Mouse (Mus musculus) hindbrain, postnatal 0 days (tissue): ENCODE measurements around the gene Clybl. TPM values are rescaled to one million over a fixed set of nuclear protein-coding genes. Genes with fewer than 3 reads are reported as not detected.

Experiments
- ATAC-seq: fragments of 200-750 bp; cut with Nextera tagmentation; 2 replicates; pipeline ENCODE4 v1.8.0; 2017; ENCODE audit warnings: mild to moderate bottlenecking, moderate TSS enrichment, moderate library complexity
- DNase-seq: peaks from one replicate; pipeline ENCODE4 v3.0.0-alpha.2; 2015; ENCODE audit warnings: low spot score
- H3K27ac ChIP-seq: fragments of 300-500 bp; sonication (generic); 2 replicates; pipeline ENCODE4 v1.5.1; 2014; ENCODE audit warnings: mild to moderate bottlenecking
- H3K27me3 ChIP-seq: fragments of 300-500 bp; sonication (generic); 2 replicates; pipeline ENCODE4 v1.6.1; 2014; ENCODE audit warnings: low read length, mixed read lengths; ENCODE audit not compliant: insufficient read depth
- H3K36me3 ChIP-seq: fragments of 300-500 bp; sonication (generic); 2 replicates; pipeline ENCODE4 v1.6.1; 2014; ENCODE audit warnings: low read length, mixed read lengths; ENCODE audit not compliant: insufficient read depth
- H3K4me1 ChIP-seq: fragments of 300-500 bp; sonication (generic); 2 replicates; pipeline ENCODE4 v1.6.1; 2014; ENCODE audit warnings: antibody characterized with exemption, low read length, mixed read lengths; ENCODE audit not compliant: insufficient read depth
- H3K4me2 ChIP-seq: fragments of 300-500 bp; sonication (generic); 2 replicates; pipeline ENCODE4 v1.6.1; 2014; ENCODE audit warnings: low read depth, mild to moderate bottlenecking, low read length, moderate library complexity, mixed read lengths
- H3K4me3 ChIP-seq: fragments of 300-500 bp; sonication (generic); 2 replicates; pipeline ENCODE4 v1.5.1; 2014; ENCODE audit warnings: low read length
- H3K9ac ChIP-seq: fragments of 300-500 bp; sonication (generic); replicated peaks from 2 replicates; pipeline ENCODE4 v1.6.1; 2014; ENCODE audit warnings: mild to moderate bottlenecking, low read length, moderate library complexity, mixed read lengths
- H3K9me3 ChIP-seq: fragments of 300-500 bp; sonication (generic); 2 replicates; pipeline ENCODE4 v1.6.1; 2016; ENCODE audit warnings: low read length, mixed read lengths
- CTCF ChIP-seq: IDR thresholded peaks from 2 replicates; pipeline ENCODE4 v1.5.1; 2016; ENCODE audit warnings: antibody characterized with exemption, control low read depth, low read depth
- WGBS: fragments of 180-500 bp; shearing (Covaris S2); extraction: QIAGEN DNeasy Blood & Tissue Kit; methylation state at CpG from one replicate; pipeline ENCODE4 v1.1.7; 2014; 5-methylcytosine and 5-hydroxymethylcytosine counted together
- polyA plus RNA-seq: library from polyadenylated mRNA; unstranded; fragments of >200 nt; fragmentation: Nextera tagmentation; extraction: Ambion mirVana; gene quantifications from 2 replicates; pipeline ENCODE4 v1.2.1, GENCODE M21; 2015
- total RNA-seq: library from RNA; depleted of rRNA; stranded (reverse); fragments of >200 nt; gene quantifications from 2 replicates; pipeline ENCODE4 v1.2.3, GENCODE M21; 2014

Clybl gene
- total and polyA plus RNA-seq, 2 experiments from 2014 or later, result 13.3 to 26.7 TPM

DNA sequence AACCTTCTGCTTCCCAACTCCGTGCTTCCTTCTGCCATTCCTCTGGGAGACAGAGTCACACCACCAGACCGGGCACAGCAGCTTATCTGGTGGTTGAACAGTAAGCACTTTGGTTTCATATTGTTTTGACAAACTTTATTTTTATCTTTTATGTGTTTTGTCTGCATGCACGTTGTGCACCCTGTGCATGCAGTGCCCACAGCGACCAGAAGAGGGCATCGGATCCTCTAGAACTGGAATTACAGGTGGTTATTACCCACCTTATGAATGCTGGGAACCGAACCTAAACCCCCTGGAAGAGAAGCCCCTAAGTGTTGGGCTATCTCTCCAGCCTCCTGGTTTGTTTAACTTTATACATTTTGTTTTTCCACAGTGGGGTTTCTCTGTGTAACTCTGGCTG is 130.9 kb downstream of the Clybl start:
- Histone ChIP-seq H3K27me3 (no peaks in the 10 kb centered on the region), H3K36me3 (no peaks in the 10 kb centered on the region), H3K27ac (no peak overlapping the region), H3K9ac (no peak overlapping the region), H3K4me1 (no peaks in the 10 kb centered on the region), H3K4me2 (no peak overlapping the region), H3K9me3 (no peaks in the 10 kb centered on the region; the same call in 1 of the 2 replicates), H3K4me3 (no peak overlapping the region)
- 97% methylated on average over 6 of the region's 6 CpGs for WGBS
- ATAC-seq (no peak), DNase-seq (no peak)
- peak; percentile 35; the same call in 1 of the 2 replicates for TF ChIP-seq CTCF

DNA sequence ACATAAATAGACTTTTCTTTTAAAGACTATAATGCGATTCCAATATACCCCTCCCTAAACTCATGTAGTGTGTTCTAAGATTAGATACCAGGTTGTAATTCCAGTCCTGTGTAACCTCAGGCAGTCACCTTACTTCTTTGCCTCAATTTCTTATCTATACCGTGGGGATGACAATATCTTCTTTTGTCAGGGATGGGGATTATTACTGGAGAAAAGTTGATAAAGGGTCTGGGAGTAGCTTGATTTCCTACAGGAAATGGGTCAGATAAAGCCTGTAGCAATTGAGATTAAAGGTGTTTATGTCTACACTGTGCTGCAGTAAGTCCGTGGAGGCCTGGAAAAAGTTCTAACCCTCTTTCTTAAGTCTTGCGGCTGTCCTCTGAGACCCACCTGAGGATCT is 131.8 kb downstream of the Clybl start:
- no peak for DNase-seq
- no peak for TF ChIP-seq CTCF
- no peaks in the 10 kb centered on the region; the same call in 1 of the 2 replicates for H3K9me3 ChIP-seq
- no peaks in the 10 kb centered on the region for H3K27me3 ChIP-seq
- no peak overlapping the region for H3K4me3 ChIP-seq
- WGBS, result 91% methylated on average over 4 of the region's 4 CpGs
- no peak overlapping the region for H3K27ac ChIP-seq
- no peaks in the 10 kb centered on the region for H3K36me3 ChIP-seq
- H3K4me2 ChIP-seq, result no peak overlapping the region
- no peak for ATAC-seq
- no peak overlapping the region for H3K9ac ChIP-seq
- no peaks in the 10 kb centered on the region for H3K4me1 ChIP-seq

DNA sequence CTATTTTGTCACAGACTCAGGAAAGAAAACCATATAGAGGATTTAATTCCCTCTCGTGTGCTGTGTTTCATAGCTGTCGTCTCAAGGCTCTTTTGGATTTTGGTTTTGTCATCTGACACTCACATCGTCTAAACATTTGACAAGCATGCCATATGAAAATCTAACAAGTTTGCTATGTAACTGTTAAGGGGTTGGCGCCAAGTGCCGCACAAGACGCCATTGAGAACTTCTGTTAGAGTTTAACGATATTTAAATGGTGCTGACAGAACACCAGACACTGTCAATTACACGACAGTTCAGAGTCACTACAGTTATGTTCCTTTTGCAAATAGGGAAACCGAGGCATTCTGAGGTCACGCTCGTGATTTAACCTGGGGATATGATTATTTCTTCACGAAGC is 134.2 kb downstream of the Clybl start:
- no peaks in the 10 kb centered on the region for H3K36me3 ChIP-seq
- WGBS, result 90% methylated on average over 12 of the region's 12 CpGs
- no peak overlapping the region for H3K9ac ChIP-seq
- H3K4me3 ChIP-seq, result no peak overlapping the region
- ATAC-seq (no peak), DNase-seq (no peak)
- H3K27me3 ChIP-seq, result no peaks in the 10 kb centered on the region
- no peaks in the 10 kb centered on the region for H3K4me1 ChIP-seq
- H3K27ac ChIP-seq, result no peak overlapping the region
- H3K9me3 ChIP-seq, result no peaks in the 10 kb centered on the region; the same call in 1 of the 2 replicates
- H3K4me2 ChIP-seq, result no peak overlapping the region
- TF ChIP-seq CTCF, result no peak

GRCm38 (mm10) chr14:122322136-122322535 is 140.6 kb downstream of the Clybl start:
- no peaks in the 10 kb centered on the region for H3K36me3 ChIP-seq
- H3K27ac ChIP-seq, result no peak overlapping the region
- no peak for TF ChIP-seq CTCF
- H3K4me2 ChIP-seq, result no peak overlapping the region
- H3K4me3 ChIP-seq, result no peak overlapping the region
- no peak overlapping the region for H3K9ac ChIP-seq
- ATAC-seq (no peak), DNase-seq (no peak)
- 42% methylated on average over 5 of the region's 5 CpGs for WGBS
- H3K9me3 ChIP-seq, result no peaks in the 10 kb centered on the region
- H3K4me1 ChIP-seq, result peaks cover 4% of the 10 kb centered on the region; the same call in 1 of the 2 replicates
- H3K27me3 ChIP-seq, result no peaks in the 10 kb centered on the region

DNA sequence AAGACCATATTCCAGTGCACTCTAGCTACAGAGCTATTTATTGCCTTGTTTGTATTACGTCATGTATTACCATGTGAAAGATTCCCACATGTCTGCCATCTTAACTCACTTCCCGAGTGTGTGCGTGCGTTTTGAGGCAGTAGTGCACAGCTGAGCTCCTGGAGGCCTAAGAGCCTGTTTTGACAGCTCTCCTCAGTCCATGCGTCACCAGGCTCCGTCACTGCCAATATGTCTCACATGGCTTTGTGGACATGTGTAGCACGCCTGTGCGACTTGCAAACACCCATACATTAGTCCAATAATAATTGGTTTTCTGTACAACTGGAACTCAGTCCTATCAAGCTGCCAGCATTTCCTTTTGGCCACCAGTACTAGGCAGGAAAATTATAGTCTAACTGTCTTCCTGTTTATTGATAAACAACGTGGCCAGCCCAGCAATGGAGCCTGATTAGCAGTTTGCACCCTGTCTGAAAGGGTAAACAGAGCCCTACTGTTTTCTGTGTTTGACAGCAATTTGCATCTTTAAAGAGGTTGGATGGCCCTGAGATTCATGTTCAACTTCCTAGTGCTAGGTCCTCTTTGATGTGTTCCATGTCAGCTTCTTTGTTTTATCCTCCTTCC is 142.4 kb downstream of the Clybl start:
- DNase-seq (no peak), ATAC-seq (peak; percentile 53; the same call in 1 of the 2 replicates)
- TF ChIP-seq CTCF, result no peak
- Histone ChIP-seq H3K4me2 (no peak overlapping the region), H3K4me1 (peaks cover 4% of the 10 kb centered on the region; the same call in 1 of the 2 replicates), H3K9ac (no peak overlapping the region), H3K36me3 (no peaks in the 10 kb centered on the region), H3K27ac (no peak overlapping the region), H3K27me3 (no peaks in the 10 kb centered on the region), H3K4me3 (no peak overlapping the region), H3K9me3 (no peaks in the 10 kb centered on the region)
- 55% methylated on average over 9 of the region's 9 CpGs for WGBS

- no peak for TF ChIP-seq CTCF
- Histone ChIP-seq H3K4me2 (no peak overlapping the region), H3K9ac (no peak overlapping the region), H3K36me3 (no peaks in the 10 kb centered on the region), H3K27ac (no peak overlapping the region), H3K9me3 (no peaks in the 10 kb centered on the region), H3K4me3 (no peak overlapping the region), H3K27me3 (no peaks in the 10 kb centered on the region), H3K4me1 (no peaks in the 10 kb centered on the region)
- ATAC-seq, result no peak
- no peak for DNase-seq
- 55% methylated on average over 9 of the region's 9 CpGs for WGBS
Measured at GRCm38 (mm10) chr14:122330136-122330535, 148.6 kb downstream of the Clybl start.

- Histone ChIP-seq H3K4me3 (no peak overlapping the region), H3K36me3 (no peaks in the 10 kb centered on the region), H3K9me3 (no peaks in the 10 kb centered on the region), H3K4me1 (no peaks in the 10 kb centered on the region), H3K27ac (no peak overlapping the region), H3K9ac (no peak overlapping the region), H3K4me2 (no peak overlapping the region), H3K27me3 (no peaks in the 10 kb centered on the region)
- 70% methylated on average over 2 of the region's 2 CpGs for WGBS
- TF ChIP-seq CTCF, result no peak
- DNase-seq (no peak), ATAC-seq (no peak)
Measured at GRCm38 (mm10) chr14:122330716-122331115, 149.2 kb downstream of the Clybl start.
